Mouse (Mus musculus) T-helper 17 cell (primary cell): ENCODE data around the gene Gm11034.

Source experiments
- in situ Hi-C, 2 experiments: fragments of 300-600 bp; cut with MboI, MseI; formaldehyde crosslinking; loops; 1 replicate in 1 of 2; 2 replicates in 1 of 2; pipeline ENCODE4 v1.15.1; 2025; ENCODE audit warnings: high pct_unique_total_duplicates in 2 of 2

Gene Gm11034

DNA sequence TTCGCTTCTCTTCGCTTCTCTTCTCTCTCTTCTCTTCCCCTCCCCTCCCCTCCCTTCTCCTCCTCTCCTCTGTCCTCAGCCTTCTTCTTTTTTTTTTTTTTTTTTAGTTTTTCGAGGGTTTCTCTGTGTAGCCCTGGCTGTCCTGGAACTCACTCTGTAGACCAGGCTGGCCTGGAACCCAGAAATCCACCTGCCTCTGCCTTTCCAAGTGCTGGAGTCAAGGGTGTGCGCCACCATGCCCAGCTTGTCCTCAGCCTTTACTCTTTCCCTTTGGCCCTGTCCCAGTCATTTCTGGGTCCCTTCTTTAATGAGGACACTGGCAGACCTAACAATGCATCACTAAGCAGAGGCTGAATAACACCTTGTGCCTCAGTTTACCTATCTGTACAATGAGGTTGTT is at the start of gene Gm11034:
Gm11034 (minus strand) TSS at position 101 of the 400 bp plus-strand sequence.
- in situ Hi-C loops, result no loop called here

DNA sequence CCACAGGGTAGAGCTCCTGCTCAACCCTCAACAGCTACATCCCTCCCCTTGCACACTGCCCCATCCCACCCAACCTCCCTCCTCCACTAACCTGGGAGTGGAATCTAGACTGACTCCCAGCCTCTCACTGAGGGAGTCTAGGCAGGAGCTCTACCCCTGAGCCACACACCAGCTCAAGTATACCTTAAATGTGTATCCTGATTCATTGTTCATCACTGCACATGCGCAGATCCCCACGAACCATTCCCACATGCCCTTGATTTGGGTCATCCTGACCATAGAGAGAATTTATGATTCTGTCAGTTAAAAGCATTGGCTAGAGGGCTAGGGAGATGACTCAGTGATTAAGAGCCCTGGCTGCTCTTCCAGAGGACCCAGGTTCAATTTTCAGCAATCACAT is 49.3 kb upstream of the Gm11034 start:
- in situ Hi-C loops, result loop anchor here in 1 of 2 experiments (10.0 kb wide), 1 partner anchor 322 kb away; no protein-coding TSS in a partner anchor

DNA sequence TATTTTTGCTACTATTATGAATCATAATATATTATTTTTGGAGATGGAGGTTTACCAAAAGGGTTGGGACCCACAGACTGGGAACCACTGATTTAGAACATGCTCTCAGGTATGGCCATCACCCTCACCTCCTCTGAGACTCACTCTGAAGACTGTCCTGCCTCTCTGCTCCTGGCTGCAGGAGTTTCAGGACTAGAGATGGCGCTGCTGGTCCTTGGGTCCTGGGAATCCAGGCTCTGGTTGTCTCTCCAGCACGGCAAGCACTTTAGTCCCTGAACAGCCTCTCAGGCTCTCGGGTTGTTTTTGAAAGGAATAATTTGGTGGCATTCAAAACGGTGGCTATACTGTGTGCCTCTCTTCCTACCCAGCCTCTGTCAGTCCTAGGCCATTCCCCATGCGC is 48.4 kb upstream of the Gm11034 start:
- in situ Hi-C loops, result loop anchor here in 1 of 2 experiments (10.0 kb wide), 1 partner anchor 323 kb away; no protein-coding TSS in a partner anchor

DNA sequence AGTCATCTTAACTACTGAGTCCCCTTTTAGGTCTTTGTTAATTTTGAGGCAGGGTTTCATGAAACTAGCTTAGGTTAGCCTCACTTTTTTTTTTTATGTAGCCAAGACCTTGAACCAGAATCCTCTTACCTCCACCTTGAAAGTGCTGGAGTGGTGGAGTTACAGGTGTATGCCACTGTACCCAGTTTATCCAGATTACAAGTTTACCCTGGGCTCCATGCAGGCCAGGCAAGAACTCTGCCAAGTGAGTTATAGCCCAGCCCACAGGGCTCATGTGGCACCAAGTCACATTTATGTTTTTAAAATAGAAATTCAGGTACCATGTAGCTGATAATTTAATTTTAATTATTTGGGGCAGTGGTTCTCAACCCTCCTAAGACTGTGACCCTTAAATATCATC is 48.0 kb upstream of the Gm11034 start:
- in situ Hi-C loops, result loop anchor here in 1 of 2 experiments (10.0 kb wide), 1 partner anchor 323 kb away; no protein-coding TSS in a partner anchor

DNA sequence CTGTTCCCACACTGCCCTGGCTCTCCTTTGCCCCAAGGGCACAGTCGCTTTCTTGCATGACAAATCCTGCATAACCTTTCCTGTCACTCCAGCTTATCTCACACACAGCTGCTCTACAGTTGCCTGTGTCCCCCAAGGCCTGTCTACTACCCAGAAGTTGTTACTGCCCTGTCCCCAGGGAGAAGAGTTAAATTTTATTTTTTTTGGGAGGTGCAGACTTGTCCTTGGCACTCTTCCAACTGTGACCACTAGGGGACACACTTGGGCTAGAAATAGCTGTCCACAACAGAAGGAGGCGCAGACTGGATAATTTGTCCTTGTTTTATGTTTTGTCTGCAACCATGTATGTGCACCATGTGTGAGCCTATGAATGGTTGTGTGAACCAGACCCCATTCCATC is 47.6 kb upstream of the Gm11034 start:
- in situ Hi-C loops, result loop anchor here in 1 of 2 experiments (10.0 kb wide), 1 partner anchor 324 kb away; no protein-coding TSS in a partner anchor

DNA sequence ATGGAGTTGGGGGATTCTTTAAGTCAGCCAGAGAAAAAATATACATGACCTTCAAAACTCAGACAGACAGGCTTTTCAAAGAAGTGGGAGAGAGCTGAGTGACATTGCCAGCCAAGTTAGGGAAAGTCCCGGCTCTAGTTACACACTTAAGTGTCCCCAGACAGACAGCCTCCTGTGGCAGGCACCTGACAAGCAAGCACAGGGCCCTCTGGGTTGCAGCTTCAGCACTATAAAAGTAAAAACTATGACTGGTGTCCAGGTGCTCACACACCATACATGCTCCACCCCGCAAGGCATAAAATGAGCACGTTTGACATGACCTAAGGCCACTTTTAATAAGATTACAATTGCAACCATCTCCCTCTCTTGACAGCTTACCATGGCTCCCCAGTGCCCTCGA is 47.1 kb upstream of the Gm11034 start:
- in situ Hi-C loops, result loop anchor here in 1 of 2 experiments (10.0 kb wide), 1 partner anchor 324 kb away; no protein-coding TSS in a partner anchor

DNA sequence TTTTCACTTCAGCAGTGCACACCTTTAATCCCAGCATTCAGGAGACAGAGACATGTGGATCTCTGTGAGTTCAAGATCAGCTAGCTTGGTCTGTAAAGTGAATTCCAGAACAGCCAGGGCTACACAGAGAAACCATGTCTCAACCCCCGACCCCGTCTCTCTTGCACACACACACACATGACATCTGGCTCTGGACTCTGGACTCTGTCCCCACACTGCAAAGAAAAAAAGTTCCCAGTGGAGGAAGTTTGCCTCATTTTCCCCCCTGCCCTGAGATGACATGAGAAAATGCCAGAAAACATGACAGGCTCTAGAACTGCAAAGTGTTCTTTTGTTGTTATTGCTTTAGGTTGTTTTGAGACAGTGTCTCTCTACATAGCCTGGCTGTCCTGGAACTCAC is 46.4 kb upstream of the Gm11034 start:
- in situ Hi-C loops, result loop anchor here (5.0 to 10.0 kb wide), 2 partner anchors 107 to 325 kb away; no protein-coding TSS in a partner anchor

DNA sequence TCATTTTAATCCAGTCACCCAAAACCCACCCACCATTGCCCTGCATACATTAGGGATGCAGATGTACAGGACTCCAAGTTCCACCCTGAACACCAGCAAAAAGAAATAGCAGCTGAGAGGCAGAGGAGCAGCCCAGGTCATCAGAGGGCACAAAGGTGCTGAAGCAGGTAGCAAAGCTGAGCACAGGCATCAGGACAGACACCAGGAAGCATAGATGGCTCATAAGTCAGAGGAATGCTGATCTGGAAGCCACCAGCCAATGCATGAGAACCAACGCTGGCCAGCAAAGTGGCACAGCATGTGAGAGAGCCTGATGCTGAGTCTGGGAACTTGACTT is 44.4 kb upstream of the Gm11034 start:
- in situ Hi-C loops, result loop anchor here (5.0 kb wide), 1 partner anchor 109 kb away; no protein-coding TSS in a partner anchor

DNA sequence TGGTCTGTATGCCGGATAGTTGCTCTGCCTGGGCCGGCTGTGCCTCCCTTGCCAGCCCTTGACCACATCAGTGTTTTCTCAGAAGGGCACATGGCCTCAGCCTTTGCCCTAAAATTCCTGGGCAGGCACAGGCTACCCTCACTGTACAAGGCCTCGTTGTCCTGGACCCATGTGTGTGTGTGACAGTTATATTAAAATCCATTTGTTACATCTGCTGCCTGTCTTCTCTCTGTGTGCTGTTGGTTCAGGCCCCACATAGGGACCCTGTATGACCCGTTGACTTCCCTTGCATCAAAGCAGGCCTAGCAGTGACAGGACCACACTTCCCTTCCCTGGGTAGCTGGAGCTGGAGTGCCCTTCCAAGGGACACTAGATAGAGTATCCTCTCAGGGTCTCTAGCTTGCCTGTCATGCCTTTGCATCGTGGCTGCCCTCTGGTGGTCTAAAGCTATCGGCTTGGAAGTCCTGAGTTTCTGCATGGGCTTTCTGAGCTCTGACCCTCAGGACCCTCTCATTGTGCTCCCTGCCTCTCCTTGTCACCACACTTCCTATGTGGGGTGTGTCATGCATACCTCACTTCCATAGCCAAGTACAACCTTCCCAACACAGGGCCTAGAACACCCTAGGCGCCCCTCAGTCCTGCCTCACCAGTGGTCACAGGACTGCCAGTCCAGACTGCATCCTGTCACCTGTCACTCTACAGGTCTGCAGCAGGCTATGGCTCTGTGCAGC is 43.9 kb upstream of the Gm11034 start:
- in situ Hi-C loops, result loop anchor here (5.0 kb wide), 1 partner anchor 110 kb away; no protein-coding TSS in a partner anchor

DNA sequence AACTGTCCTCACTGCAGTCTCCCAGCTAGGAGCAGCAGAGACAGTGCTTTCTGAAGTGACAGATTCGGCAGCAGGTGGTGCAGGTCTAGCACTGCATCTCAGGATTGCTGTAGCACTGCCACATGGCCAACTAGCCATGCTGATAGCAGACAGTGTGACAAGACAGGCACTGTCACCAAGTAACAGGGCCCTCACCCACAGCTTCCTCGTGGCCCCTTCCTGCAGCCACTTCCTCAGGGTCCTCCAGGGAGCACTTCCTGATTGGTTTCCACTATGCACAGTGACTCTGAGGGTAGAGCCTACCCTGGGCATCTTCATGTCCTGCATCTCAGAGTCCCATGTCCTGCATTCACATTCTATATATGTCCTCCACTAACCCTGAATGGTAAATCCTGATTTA is 31.2 kb upstream of the Gm11034 start:
- in situ Hi-C loops, result loop anchor here (5.0 kb wide), 1 partner anchor 67 kb away; no protein-coding TSS in a partner anchor

DNA sequence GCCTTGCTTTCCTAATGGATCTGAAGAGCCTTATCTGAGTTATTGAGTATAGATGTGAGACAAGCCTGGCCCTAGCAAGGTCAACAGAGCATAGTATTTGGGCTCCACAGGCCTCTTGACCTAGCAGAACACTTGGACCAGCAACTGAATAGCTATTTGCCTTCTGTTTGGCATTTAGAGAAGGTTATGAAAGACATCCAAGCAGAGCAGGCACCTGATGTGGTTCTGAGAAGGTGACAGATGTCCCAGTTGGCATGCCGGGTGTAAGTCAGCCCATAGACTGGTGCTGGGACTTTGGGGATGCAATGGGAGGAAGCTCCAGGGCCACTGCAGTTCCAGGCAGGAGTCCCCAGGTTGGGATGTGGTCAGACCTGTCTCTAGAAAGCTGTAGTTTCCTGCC is 28.8 kb upstream of the Gm11034 start:
- in situ Hi-C loops, result loop anchor here in 1 of 2 experiments (5.0 kb wide), 1 partner anchor 65 kb away; no protein-coding TSS in a partner anchor

DNA sequence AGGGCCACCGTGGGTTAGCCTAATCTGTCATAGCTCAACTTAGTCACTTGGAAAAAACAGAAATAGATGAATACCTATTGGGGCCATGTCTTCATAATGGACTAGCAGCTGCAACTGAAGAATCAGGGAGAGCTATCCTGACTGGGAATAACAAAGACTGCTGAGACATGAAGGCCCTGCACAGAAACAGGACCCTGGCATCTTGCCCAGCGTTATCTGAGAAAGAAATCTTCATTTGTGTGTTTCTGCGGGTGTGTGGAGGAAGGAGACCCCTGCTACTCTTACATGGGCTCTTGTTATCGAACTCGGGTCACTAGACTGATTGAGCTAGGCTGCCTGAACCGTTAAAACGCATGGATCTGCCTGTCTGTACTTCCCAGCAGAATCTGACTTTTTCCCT is 27.5 kb upstream of the Gm11034 start:
- in situ Hi-C loops, result loop anchor here in 1 of 2 experiments (5.0 kb wide), 1 partner anchor 64 kb away; no protein-coding TSS in a partner anchor

DNA sequence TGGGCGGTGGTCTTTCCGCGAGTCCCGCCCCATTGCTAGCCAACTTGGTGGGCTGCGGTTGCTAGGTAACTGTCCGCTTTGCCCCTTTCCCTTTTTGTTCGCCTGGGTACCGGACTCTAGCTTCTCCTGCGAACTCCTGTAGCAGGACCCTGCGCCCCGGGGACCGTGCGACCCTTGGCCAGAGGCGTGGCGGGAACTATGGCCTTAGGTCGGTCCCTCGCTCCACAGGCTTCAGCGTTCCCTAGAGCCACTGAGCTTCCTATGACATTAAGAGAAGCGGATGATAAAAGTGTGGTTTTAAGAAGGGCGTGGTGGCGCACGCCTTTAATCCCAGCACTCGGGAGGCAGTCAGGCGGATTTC is 26.9 kb upstream of the Gm11034 start:
- in situ Hi-C loops, result loop anchor here in 1 of 2 experiments (5.0 kb wide), 1 partner anchor 63 kb away; no protein-coding TSS in a partner anchor

DNA sequence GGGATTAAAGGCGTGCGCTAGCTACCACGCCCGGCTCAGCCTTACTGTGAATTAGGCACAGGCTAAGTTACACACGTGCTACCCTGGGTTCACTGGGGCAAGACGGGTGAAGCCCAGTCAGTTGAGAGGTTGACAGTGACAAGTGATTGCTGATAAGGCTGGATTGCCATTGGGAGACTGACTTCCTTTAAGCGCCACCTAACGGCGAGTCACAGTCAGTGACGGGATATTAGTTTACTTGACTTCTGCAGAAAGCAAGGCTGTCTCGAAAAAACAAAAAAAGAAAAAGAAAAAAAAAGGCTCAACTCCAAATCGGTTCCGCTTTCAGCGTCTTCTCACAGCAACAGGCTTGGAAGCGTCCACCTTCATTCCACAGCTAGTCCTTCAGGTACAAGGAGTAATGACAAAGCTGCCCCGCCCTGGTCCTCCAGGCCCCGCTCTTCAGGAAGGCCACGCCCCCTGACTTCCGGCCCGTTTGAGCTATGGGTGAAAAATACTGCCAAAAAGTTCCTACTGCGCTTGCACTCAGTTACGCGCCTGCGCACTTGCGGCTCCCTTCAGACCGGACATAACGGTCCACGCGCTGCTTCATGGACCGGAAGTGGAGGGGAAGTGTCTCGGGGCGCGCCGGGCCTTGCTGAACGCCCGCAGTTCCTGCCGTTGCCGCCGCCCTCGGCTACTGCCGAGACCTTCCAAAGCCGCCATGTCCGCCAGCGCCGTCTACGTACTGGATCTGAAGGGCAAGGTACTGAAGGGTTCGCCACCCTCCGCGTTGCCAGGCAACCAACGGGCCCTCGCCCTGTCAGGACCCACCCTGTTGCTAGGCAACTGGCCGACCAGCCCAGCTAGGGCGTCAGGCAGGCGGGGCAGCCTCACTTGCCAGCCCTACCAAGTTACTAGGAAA is 26.3 kb upstream of the Gm11034 start, which contains the start of gene Ap1m1:
Ap1m1 (plus strand) TSS at position 520 of the 904 bp plus-strand sequence.
- in situ Hi-C loops, result loop anchor here in 1 of 2 experiments (5.0 kb wide), 1 partner anchor 62 kb away; no protein-coding TSS in a partner anchor

DNA sequence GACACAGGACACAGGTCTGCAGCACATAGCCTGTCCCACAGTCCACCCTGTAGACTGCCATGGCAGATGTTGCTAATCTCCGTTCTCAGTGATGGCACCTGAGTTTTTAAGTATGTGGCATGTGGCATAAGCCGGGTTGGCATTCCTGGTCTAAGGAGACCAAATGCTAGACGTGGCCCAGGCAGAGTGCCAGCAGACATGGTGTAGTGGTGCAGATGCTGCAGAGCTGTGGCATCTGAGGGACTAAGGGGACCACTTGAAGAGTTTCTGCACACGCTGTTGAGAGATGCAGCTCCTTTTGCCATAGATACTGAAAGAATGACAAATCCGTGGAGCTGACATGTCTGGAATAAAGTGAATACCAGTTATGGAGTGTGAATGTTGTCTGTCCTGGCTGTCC is 9.2 kb upstream of the Gm11034 start:
- in situ Hi-C loops, result no loop called here

DNA sequence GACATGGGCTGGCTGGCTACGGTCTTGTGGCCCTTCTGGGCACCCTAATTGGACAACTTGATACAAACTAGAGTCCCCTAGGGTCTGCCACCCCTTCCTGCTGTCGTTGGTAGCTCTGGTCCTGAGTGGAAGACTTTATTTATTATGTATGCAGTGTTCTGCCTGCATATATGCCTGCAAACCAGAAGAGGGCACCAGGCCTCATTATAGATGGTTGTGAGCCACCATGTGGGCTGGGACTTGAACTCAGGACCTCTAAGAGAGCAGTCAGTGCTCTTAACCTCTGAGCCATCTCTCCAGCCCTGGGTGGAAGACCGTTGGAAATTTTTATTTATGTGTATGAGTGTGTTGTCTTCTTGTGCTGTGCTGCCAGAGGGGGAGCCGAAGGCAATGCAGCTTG is 7.3 kb upstream of the Gm11034 start:
- in situ Hi-C loops, result no loop called here

DNA sequence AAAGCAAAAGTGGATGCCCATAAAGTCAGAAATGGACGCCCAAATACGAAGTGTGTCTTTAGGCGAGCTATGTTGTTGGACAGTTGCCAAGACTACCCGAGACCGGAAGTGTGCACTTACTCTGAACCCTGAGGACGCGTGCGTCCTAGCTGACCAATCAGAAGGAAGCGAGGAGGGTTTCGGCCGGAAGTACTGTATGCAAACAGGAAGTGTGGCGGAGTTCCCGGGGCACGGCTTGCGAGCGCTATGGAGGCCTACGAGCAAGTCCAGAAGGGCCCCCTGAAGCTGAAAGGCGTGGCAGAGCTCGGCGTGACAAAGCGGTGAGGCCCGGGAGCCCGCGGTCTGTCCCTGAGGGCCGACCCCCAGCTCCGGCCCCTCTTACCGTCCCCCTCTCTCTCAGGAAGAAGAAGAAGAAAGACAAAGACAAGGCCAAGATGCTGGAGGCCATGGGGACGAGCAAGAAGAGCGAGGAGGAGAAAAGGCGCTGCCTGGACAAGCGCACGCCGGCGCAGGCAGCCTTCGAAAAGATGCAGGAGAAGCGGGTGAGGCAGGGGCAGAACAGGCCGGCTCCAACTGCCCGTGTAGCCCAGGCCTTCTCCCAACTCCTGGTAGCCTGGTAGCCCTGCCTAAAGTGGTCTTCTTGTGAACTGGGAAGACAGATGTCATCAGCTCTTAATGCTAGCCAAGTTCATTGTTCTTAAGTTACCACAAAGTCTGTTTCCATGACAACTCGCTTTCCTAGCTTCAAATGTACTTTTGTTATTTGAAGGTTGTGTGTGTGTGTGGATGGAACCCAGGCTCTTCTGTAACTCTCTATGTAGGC is 6.3 kb upstream of the Gm11034 start, which contains the start of gene Fam32a:
Fam32a (plus strand) TSS at position 190 of the 823 bp plus-strand sequence.
- in situ Hi-C loops, result loop anchor here in 1 of 2 experiments (5.0 kb wide), 1 partner anchor 57 kb away; the partner anchor contains the start of gene Rab8a

DNA sequence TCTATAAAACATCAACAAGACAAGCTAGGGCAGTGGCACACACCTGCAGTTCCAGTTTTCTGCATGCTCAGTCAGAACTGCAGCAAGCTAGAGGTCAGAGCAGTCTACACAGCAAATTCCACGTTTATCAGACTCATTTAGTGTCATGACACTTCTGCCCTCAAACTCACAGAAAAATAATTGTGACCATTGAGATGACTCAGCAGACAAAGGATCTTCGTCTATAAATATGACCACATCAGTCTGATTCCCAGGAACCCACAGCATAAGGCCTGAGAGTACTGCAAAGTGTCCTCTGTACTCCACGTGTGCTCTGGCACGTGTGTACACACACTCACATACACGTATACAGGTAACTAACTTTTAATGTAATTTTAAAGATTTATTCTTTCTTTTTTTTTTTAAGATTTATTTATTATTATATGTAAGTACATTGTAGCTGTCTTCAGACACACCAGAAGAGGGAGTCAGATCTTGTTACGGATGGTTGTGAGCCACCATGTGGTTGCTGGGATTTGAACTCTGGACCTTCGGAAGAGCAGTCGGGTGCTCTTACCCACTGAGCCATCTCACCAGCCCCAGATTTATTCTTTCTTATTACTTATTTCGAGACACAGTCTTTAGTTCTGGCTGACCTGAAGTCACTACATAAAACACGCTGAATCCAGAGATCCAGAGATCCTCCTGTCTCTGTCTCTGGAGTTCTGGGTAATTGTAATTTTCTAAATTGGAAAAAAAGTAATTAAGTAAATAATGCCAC is 5.5 kb upstream of the Gm11034 start:
- in situ Hi-C loops, result loop anchor here in 1 of 2 experiments (5.0 kb wide), 1 partner anchor 57 kb away; the partner anchor contains the start of gene Rab8a

DNA sequence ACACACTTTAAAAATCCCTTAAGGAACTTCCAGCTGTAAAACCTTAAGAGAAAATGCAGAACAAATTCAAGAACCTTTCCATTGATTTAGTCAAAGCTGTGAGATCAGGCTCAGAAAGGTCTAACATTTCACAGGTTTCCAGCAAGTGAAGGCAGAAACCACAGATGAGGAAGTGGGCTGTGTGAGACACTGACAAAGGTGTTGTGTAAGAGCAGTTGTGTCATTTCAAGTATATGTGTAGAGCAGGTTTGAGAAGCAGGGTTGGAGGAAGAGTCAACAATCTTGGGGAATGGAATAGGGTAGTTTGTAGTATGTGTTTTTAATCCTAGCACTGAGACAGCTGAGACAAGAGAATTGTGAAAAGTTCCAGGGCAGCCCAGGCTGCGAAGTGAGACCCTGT is 2.4 kb upstream of the Gm11034 start:
- in situ Hi-C loops, result loop anchor here in 1 of 2 experiments (5.0 kb wide), 1 partner anchor 54 kb away; the partner anchor contains the start of gene Rab8a
